Mouse (Mus musculus): ENCODE measurements around the gene Ctf2. TPM values are rescaled to one million over a fixed set of nuclear protein-coding genes. Genes with fewer than 3 reads are reported as not detected.

Gene Ctf2
- polyA plus RNA-seq, 1 experiment from 2014 or later: 0.09 TPM

DNA sequence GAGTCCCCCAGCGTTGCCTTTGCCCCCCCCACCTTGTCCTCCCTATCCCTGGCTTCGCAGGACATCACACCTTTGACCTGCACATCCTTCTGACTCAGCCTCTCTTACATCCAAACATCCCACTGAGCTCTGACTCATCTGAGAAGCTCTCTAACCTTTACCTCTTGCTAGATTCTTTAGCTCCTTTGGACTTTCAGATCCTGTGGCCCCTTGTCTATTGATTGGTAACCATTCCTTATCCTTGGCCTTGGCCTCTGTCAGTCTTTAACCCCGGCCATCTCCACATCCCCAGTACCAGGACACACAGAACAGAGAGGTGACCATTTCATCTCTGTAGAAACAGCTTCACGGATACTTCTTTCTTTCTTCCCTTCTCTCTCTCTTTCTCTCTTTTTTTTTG is 1.8 kb downstream of the Ctf2 start:
- Histone ChIP-seq H3K4me2 (no peak overlapping the region), H3K27me3 (replicated peaks) (no peaks in the 10 kb centered on the region), H3K9ac (replicated peaks) (no peak overlapping the region), H3K9me3 (replicated peaks) (no peaks in the 10 kb centered on the region), H3K4me1 (no peaks in the 10 kb centered on the region), H3K27ac (replicated peaks) (no peak overlapping the region), H3K4me3 (replicated peaks) (no peak overlapping the region), H3K36me3 (no peaks in the 10 kb centered on the region)
- WGBS: 71% methylated on average over 4 of the region's 4 CpGs
- no peak for ATAC-seq (ENCODE audit: low FRiP score)

DNA sequence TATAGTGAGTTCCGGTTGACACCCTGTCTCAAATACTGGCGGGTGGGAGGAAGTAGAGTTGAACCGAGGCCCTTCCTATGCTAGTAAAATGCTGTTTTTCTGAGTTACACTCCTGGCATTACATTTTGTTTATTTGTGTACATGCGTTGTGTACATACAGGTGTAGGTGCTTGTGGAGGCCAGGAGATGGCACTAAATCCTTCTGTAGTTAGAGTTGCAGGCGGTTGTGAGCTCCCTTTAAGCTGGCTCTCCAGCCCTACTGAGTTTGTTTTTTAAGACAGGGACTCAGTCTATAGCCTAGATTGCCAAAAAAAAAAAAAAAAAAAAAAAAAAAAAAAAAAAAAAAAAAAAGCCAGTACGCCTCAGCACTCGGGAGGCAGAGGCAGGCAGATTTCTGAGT is 4.1 kb downstream of the Ctf2 start:
- Histone ChIP-seq H3K27me3 (replicated peaks) (no peaks in the 10 kb centered on the region), H3K9me3 (replicated peaks) (no peaks in the 10 kb centered on the region), H3K27ac (replicated peaks) (no peak overlapping the region), H3K4me1 (no peaks in the 10 kb centered on the region), H3K4me3 (replicated peaks) (no peak overlapping the region), H3K9ac (replicated peaks) (no peak overlapping the region), H3K36me3 (no peaks in the 10 kb centered on the region), H3K4me2 (no peak overlapping the region)
- ATAC-seq (ENCODE audit: low FRiP score): no peak
- 91% methylated on average over 7 of the region's 7 CpGs for WGBS

DNA sequence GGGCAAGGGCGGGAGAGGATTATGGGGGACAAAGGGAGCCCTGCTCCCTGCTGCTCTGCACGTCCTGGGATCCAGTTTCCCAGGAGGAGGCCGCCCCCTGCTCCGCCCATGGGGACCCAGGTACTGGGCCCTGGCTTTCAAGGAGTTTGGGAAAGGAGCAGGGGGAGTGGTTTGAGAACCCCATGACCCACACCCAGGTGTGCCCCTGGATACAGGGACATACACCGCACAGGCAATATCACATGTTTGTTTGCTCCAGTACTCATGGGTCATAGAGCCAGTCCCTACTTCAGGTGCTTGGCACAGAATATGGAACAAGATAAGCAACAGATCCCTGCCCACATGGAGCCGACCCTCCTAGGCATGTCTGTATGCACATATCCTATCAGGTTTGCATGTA is 6.0 kb downstream of the Ctf2 start:
- Histone ChIP-seq H3K4me2 (no peak overlapping the region), H3K27me3 (replicated peaks) (no peaks in the 10 kb centered on the region), H3K4me3 (replicated peaks) (no peak overlapping the region), H3K36me3 (no peaks in the 10 kb centered on the region), H3K4me1 (no peaks in the 10 kb centered on the region), H3K9me3 (replicated peaks) (no peaks in the 10 kb centered on the region), H3K27ac (replicated peaks) (no peak overlapping the region), H3K9ac (replicated peaks) (no peak overlapping the region)
- no peak for ATAC-seq (ENCODE audit: low FRiP score)
- WGBS: 70% methylated on average over 6 of the region's 6 CpGs

DNA sequence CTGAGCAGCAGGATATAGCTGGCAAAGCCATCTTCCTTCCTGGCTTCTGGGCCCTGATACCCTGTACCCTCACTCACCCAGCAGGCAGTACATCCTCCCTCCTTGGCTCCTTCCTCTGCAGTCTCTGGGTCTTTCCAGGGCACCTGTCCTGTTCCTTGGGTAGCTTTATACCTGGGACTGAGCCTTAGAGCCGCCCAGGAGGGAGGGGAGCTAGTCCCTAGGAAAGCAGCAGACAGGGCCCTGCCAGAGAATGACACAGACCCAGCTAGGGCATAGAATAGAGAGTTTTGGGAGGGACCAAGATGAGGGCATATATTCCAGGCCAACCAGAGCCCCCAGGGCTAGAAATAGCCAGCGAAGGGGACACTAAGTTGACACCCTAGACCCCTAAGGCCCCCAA is 6.5 kb downstream of the Ctf2 start:
- H3K36me3 ChIP-seq: no peaks in the 10 kb centered on the region
- H3K9ac ChIP-seq (replicated peaks): no peak overlapping the region
- no peaks in the 10 kb centered on the region for H3K9me3 ChIP-seq (replicated peaks)
- no peak overlapping the region for H3K4me2 ChIP-seq
- H3K4me3 ChIP-seq (replicated peaks): no peak overlapping the region
- WGBS: 63% methylated on average over 2 of the region's 2 CpGs
- ATAC-seq (ENCODE audit: low FRiP score): no peak
- no peaks in the 10 kb centered on the region for H3K27me3 ChIP-seq (replicated peaks)
- no peaks in the 10 kb centered on the region for H3K4me1 ChIP-seq
- no peak overlapping the region for H3K27ac ChIP-seq (replicated peaks)

DNA sequence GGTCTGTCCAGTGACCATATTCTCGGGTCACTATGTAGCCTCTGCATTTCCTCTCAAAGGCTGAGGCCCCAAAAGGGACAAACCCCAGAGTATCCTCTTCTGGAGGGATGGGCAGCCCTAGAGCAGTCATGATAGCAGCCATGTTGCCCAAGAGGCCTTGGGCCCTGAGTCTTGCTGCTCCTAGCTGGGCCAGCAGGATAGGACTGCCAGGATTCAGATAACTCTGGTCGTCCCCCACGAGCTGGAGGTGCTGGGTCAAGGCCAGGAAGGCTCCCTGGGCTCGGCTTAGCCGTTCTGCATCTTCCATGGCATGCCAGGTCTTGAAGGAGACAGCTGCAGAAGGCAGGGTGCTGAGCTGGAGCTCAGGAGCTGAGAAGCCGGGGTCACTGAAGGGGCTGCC is 12.7 kb downstream of the Ctf2 start:
- Histone ChIP-seq H3K9ac (replicated peaks) (no peak overlapping the region), H3K4me2 (no peak overlapping the region), H3K4me3 (replicated peaks) (no peak overlapping the region), H3K27me3 (replicated peaks) (no peaks in the 10 kb centered on the region; the same call in 1 of the 2 replicates), H3K9me3 (replicated peaks) (no peaks in the 10 kb centered on the region), H3K4me1 (peaks cover 11% of the 10 kb centered on the region), H3K36me3 (no peaks in the 10 kb centered on the region), H3K27ac (replicated peaks) (no peak overlapping the region)
- 90% methylated on average over 6 of the region's 6 CpGs for WGBS
- ATAC-seq (ENCODE audit: low FRiP score): no peak

DNA sequence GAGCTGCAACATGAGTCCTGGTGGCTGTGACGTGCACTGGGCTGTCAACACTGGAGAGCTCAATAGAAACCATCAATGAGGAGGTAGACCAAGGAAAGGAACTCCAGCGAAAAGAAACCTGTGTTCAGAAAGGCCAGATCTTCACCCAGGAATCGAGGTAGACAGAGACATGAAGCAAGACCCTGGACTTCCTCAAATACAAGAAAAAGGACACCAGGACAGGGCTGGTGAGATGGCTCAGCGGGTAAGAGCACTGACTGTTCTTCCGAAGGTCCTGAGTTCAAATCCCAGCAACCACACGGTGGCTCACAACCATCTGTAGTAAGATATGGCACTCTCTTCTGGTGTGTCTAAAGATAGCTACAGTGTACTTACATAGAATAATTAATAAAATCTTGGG is 13.6 kb downstream of the Ctf2 start:
- no peaks in the 10 kb centered on the region for H3K9me3 ChIP-seq (replicated peaks)
- H3K36me3 ChIP-seq: no peaks in the 10 kb centered on the region
- ATAC-seq (ENCODE audit: low FRiP score): no peak
- H3K27me3 ChIP-seq (replicated peaks): no peaks in the 10 kb centered on the region; the same call in 1 of the 2 replicates
- WGBS: 89% methylated on average over 6 of the region's 6 CpGs
- H3K4me1 ChIP-seq: peaks cover 11% of the 10 kb centered on the region
- no peak overlapping the region for H3K4me2 ChIP-seq
- H3K4me3 ChIP-seq (replicated peaks): no peak overlapping the region
- H3K27ac ChIP-seq (replicated peaks): no peak overlapping the region
- no peak overlapping the region for H3K9ac ChIP-seq (replicated peaks)

DNA sequence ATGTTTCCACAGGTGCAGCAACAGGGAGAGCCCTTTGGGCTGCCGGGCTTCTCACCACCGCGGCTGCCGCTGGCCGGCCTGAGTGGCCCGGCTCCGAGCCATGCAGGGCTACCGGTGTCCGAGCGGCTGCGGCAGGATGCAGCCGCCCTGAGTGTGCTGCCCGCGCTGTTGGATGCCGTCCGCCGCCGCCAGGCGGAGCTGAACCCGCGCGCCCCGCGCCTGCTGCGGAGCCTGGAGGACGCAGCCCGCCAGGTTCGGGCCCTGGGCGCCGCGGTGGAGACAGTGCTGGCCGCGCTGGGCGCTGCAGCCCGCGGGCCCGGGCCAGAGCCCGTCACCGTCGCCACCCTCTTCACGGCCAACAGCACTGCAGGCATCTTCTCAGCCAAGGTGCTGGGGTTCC is 15.0 kb downstream of the Ctf2 start:
- ATAC-seq (ENCODE audit: low FRiP score): peak; percentile 39; the same call in 1 of the 2 replicates
- Histone ChIP-seq H3K9me3 (replicated peaks) (no peaks in the 10 kb centered on the region), H3K9ac (replicated peaks) (peak overlapping the region; percentile 49), H3K27me3 (replicated peaks) (no peaks in the 10 kb centered on the region; the same call in 1 of the 2 replicates), H3K27ac (replicated peaks) (no peak overlapping the region), H3K4me1 (peaks cover 24% of the 10 kb centered on the region), H3K36me3 (no peaks in the 10 kb centered on the region), H3K4me3 (replicated peaks) (peak overlapping the region; percentile 42), H3K4me2 (peak overlapping the region; percentile 75)
- WGBS: under 1% methylated on average over 41 of the region's 41 CpGs

DNA sequence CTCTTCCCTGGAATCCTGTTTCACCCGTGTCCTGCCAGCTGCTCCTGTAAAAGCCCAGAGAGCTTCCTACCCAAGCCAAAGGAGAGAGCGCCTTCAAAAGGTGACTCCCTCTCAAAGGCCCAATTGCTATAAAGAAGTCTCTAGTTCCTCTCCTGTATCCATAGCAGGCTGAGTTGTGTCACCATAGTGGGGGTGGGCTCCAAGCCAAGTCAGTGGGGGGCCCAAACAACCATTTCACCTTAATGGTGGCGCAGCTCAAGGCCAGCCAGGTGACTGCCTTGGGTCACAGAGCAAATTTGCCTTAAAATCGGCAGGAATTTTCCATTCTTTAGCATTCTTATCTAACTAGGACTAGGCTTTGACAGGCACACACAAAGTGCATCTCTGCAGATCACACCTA is 17.1 kb downstream of the Ctf2 start:
- no peaks in the 10 kb centered on the region for H3K9me3 ChIP-seq (replicated peaks)
- H3K4me2 ChIP-seq: no peak overlapping the region
- no peak overlapping the region for H3K27ac ChIP-seq (replicated peaks)
- WGBS: 85% methylated on average over 4 of the region's 4 CpGs
- no peaks in the 10 kb centered on the region; the same call in 1 of the 2 replicates for H3K27me3 ChIP-seq (replicated peaks)
- H3K36me3 ChIP-seq: no peaks in the 10 kb centered on the region
- H3K4me3 ChIP-seq (replicated peaks): no peak overlapping the region
- no peak for ATAC-seq (ENCODE audit: low FRiP score)
- peaks cover 25% of the 10 kb centered on the region for H3K4me1 ChIP-seq
- H3K9ac ChIP-seq (replicated peaks): no peak overlapping the region

DNA sequence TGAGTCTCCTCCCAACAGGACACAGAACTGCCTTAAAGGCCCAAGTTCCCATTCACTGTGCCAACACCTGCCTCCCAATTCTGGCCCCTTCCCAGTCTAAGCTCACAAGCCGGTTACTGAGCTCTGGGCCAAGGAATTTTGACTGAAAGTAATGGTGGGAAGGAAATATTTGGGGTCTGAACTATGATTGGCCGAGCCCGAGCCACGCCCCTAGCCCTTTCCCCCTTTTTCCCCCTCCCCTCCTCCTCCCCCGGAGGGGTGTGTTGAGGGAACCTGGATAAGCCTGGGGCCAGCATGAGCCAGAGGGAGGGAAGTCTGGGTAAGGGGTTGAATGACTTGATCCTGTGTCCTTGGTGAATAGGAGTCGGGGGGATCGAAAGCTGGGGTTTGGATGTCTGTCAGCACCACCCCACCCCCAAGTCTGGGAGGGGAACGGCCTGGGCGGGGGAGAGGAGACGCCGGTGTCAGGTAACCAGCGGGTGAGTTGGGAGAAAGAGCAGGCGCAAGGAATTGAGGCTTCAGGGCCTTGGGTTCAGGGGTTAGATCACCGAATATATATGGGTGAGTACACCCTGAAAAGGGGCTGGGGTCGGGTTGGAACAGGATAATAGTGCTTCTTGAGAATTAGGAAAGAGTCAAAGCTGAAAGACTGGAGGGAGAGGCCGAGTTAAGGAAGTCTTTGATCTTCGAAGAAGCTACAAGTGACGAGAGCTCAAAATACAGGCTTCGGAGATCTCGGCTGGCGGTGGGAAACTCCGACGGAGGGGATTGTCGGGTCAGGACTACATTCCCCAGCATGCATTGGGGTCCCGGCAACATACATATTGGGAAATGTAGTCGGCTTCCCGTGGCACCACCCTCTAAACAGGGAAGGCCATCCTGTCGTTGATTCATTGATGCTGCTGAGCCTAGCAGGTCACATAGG is 19.2 kb downstream of the Ctf2 start, which contains the start of gene Ctf1:
TSS of gene Ctf1 (plus strand) at position 276 of the 925 bp plus-strand sequence.
- peak within 1 kb of the TSS; percentile 32 for H3K4me3 ChIP-seq (replicated peaks)
- peak within 1 kb of the TSS; percentile 78 for H3K27ac ChIP-seq (replicated peaks)
- no peaks in the 10 kb centered on the region; the same call in 1 of the 2 replicates for H3K27me3 ChIP-seq (replicated peaks)
- 3% methylated on average over 28 of the region's 28 CpGs for WGBS
- H3K9me3 ChIP-seq (replicated peaks): no peaks in the 10 kb centered on the region
- ATAC-seq (ENCODE audit: low FRiP score): peak; percentile 69
- H3K4me2 ChIP-seq: peak within 1 kb of the TSS; percentile 59
- peak within 1 kb of the TSS; percentile 32; the same call in 1 of the 2 replicates for H3K9ac ChIP-seq (replicated peaks)
- peaks cover 35% of the 10 kb centered on the region for H3K4me1 ChIP-seq
- no peaks in the 10 kb centered on the region for H3K36me3 ChIP-seq

DNA sequence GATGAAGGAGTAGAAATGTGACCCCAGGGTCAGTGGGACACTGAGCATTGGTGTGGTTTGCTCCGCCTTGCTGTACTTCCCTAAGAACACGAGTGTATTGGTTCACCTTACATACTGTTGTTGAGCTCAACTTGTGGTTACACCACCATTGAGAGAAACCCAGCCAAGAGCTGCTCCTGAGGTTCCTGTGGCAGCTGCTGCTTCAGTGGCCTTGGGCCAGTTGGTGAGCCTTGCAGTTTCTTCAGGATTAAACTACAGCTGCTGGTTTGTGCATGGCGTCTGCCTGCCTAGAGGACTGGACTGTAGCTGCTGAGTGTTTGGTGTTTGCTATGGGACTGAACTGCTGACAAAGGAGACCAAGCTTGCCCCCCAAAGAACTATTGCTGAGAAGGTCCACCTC is 20.5 kb downstream of the Ctf2 start:
- no peaks in the 10 kb centered on the region for H3K9me3 ChIP-seq (replicated peaks)
- peaks cover 34% of the 10 kb centered on the region for H3K4me1 ChIP-seq
- H3K4me3 ChIP-seq (replicated peaks): no peak overlapping the region
- 79% methylated on average over 3 of the region's 3 CpGs for WGBS
- H3K36me3 ChIP-seq: 0 out of 2 replicates have a peak, but pooled peaks cover 2% of the 10 kb centered on the region
- no peak overlapping the region for H3K27ac ChIP-seq (replicated peaks)
- no peak overlapping the region for H3K4me2 ChIP-seq
- no peak for ATAC-seq (ENCODE audit: low FRiP score)
- no peaks in the 10 kb centered on the region for H3K27me3 ChIP-seq (replicated peaks)
- H3K9ac ChIP-seq (replicated peaks): no peak overlapping the region

DNA sequence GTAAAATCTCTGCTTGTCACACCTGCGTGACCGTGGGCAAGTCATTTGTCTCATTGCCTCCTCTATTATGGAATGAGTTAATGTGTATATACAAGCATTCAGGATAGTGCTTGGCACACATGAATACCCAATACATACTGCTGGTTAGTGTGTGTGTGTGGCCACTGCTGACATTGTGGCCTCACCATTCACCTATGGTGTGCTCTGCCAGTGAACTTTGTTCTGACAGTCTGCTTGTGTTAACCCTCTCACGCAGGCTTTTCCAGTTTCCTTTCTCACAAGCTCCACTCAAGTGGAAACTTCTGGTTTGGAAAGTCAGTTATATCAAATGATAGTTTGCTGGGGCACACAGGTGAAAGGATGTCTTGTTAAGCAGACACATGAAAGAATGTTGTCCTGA is 20.9 kb downstream of the Ctf2 start:
- H3K9ac ChIP-seq (replicated peaks): no peak overlapping the region
- ATAC-seq (ENCODE audit: low FRiP score): no peak
- H3K4me2 ChIP-seq: no peak overlapping the region
- WGBS: 90% methylated on average over 3 of the region's 3 CpGs
- H3K27me3 ChIP-seq (replicated peaks): no peaks in the 10 kb centered on the region
- H3K4me3 ChIP-seq (replicated peaks): no peak overlapping the region
- peaks cover 6% of the 10 kb centered on the region for H3K36me3 ChIP-seq
- no peak overlapping the region for H3K27ac ChIP-seq (replicated peaks)
- H3K4me1 ChIP-seq: peaks cover 37% of the 10 kb centered on the region
- no peaks in the 10 kb centered on the region for H3K9me3 ChIP-seq (replicated peaks)
